Mouse (Mus musculus) heart, adult 9 months (tissue): ENCODE results near the gene Gzma.
A peak's percentile ranks its signal among the peaks of the same experiment; 100 is the strongest.

Experiments
- DNase-seq, 2 experiments: peaks; one replicate each; pipeline ENCODE4 v3.0.0; 2022; ENCODE audit warnings: low spot score in 2 of 2

Gzma gene

GRCm38 (mm10) chr13:113046211-113046883 is 54.4 kb downstream of the Gzma start, which contains the start of gene Gpx8:
Gpx8 (minus strand) TSS chr13:113046410.
- DNase-seq: peak; percentile 49 to 57

GRCm38 (mm10) chr13:113045458-113046110 is 55.2 kb downstream of the Gzma start:
- DNase-seq: no peak

- DNase-seq: no peak
Measured at GRCm38 (mm10) chr13:113044876-113045275, 55.9 kb downstream of the Gzma start.
